Mouse (Mus musculus) E14TG2a.4 (cell line): Measurements from ENCODE around the gene Olfr156.

Experiments
- CTCF ChIP-seq: conservative IDR thresholded peaks from 2 replicates; pipeline ENCODE4 v1.5.1; 2014; ENCODE audit warnings: low read length
- NANOG ChIP-seq: IDR thresholded peaks from 2 replicates; pipeline ENCODE4 v1.6.1; 2014; ENCODE audit warnings: borderline replicate concordance, low read length, mixed read lengths
- POU5F1 ChIP-seq: IDR thresholded peaks from 2 replicates; pipeline ENCODE4 v1.6.1; 2014; ENCODE audit warnings: low read length, borderline replicate concordance

GRCm38 (mm10) chr4:43851265-43851664 lies 27.6 kb upstream of the Olfr156 start, which contains the start of gene Olfr155:
- TF ChIP-seq CTCF (no peak), POU5F1 (no peak), NANOG (no peak)
